Mouse (Mus musculus) kidney, postnatal 0 days (tissue): ENCODE measurements around the gene U2af1. TPM values are rescaled to one million over a fixed set of nuclear protein-coding genes. Genes with fewer than 3 reads are reported as not detected.

Source experiments
- ATAC-seq: fragments of 200-750 bp; cut with Nextera tagmentation; replicated peaks from 2 replicates; pipeline ENCODE4 v1.8.0; 2017; ENCODE audit warnings: low read depth, moderate number of reproducible peaks, moderate TSS enrichment, moderate library complexity; ENCODE audit not compliant: low FRiP score
- DNase-seq: peaks from one replicate; pipeline ENCODE4 v3.0.0-alpha.2; 2016; ENCODE audit warnings: low spot score
- H3K27ac ChIP-seq: fragments of 300-500 bp; sonication (generic); 2 replicates; pipeline ENCODE4 v1.5.1; 2014; ENCODE audit warnings: mild to moderate bottlenecking
- H3K27me3 ChIP-seq: fragments of 300-500 bp; sonication (generic); 2 replicates; pipeline ENCODE4 v1.6.1; 2014; ENCODE audit warnings: low read length, mixed read lengths; ENCODE audit not compliant: insufficient read depth
- H3K36me3 ChIP-seq: fragments of 300-500 bp; sonication (generic); 2 replicates; pipeline ENCODE4 v1.6.1; 2014; ENCODE audit warnings: low read length, mixed read lengths; ENCODE audit not compliant: insufficient read depth
- H3K4me1 ChIP-seq: fragments of 300-500 bp; sonication (generic); replicated peaks from 2 replicates; pipeline ENCODE4 v1.6.1; 2014; ENCODE audit warnings: antibody characterized with exemption, low read length, mixed read lengths; ENCODE audit not compliant: insufficient read depth
- H3K4me2 ChIP-seq: fragments of 300-500 bp; sonication (generic); 2 replicates; pipeline ENCODE4 v1.6.1; 2014; ENCODE audit warnings: mild to moderate bottlenecking, low read length, moderate library complexity, mixed read lengths
- H3K4me3 ChIP-seq: fragments of 300-500 bp; sonication (generic); replicated peaks from 2 replicates; pipeline ENCODE4 v1.5.1; 2014; ENCODE audit warnings: low read depth, low read length
- H3K9ac ChIP-seq: fragments of 300-500 bp; sonication (generic); 2 replicates; pipeline ENCODE4 v1.6.1; 2014; ENCODE audit warnings: low read depth, low read length
- H3K9me3 ChIP-seq: fragments of 300-500 bp; sonication (generic); replicated peaks from 2 replicates; pipeline ENCODE4 v1.6.1; 2016; ENCODE audit warnings: low read length, inconsistent platforms, mixed read lengths
- CTCF ChIP-seq: IDR thresholded peaks from 2 replicates; pipeline ENCODE4 v1.5.1; 2016; ENCODE audit warnings: antibody characterized with exemption, low read depth, mild to moderate bottlenecking, moderate library complexity
- WGBS: fragments of 180-500 bp; shearing (Covaris S2); extraction: QIAGEN DNeasy Blood & Tissue Kit; methylation state at CpG from one replicate; pipeline ENCODE4 v1.1.7; 2014; 5-methylcytosine and 5-hydroxymethylcytosine counted together
- polyA plus RNA-seq: library from polyadenylated mRNA; unstranded; fragments of >200 nt; fragmentation: Nextera tagmentation; extraction: Ambion mirVana; gene quantifications from 2 replicates; pipeline ENCODE4 v1.2.1, GENCODE M21; 2015

U2af1 gene
- polyA plus RNA-seq, 1 experiment from 2014 or later, result 238 TPM

- H3K4me3 ChIP-seq, result no peak overlapping the region
- ATAC-seq (peak; percentile 26), DNase-seq (peak; percentile 96)
- no peaks in the 10 kb centered on the region for H3K36me3 ChIP-seq
- H3K9ac ChIP-seq, result 0 out of 2 replicates have a peak overlapping the region, but pooled peaks have one; percentile 39
- peaks cover 11% of the 10 kb centered on the region for H3K4me1 ChIP-seq
- peak overlapping the region; percentile 81 for H3K27ac ChIP-seq
- TF ChIP-seq CTCF, result peak; percentile 99
- 9% methylated on average over 17 of the region's 17 CpGs for WGBS
- H3K27me3 ChIP-seq, result no peaks in the 10 kb centered on the region
- H3K9me3 ChIP-seq, result no peaks in the 10 kb centered on the region
- H3K4me2 ChIP-seq, result 0 out of 2 replicates have a peak overlapping the region, but pooled peaks have one; percentile 16
These were observed 27.0 kb upstream of the U2af1 start for GRCm38 (mm10) chr17:31685514-31686224.

DNA sequence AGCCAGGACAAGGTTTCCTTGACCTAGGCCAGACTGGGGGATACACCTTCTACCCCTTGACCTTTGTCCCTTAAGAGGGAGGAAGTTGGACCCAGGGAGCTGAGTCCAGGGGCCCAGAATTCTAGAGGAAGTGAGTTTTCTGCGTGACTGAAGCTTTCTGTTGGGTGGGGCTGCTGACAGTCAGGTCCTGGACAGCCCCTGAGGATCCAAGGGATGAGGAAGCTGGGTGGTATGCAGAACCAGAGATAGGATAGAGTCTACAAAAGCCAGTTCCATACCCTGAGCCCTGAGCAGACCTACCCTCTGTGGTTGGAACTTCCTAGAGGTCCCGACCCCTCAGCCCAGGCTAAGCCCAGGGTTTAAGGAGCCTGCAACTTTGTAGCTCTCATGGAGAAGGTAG, 21.8 kb upstream of the U2af1 start:
- no peak overlapping the region for H3K9ac ChIP-seq
- DNase-seq, result no peak
- WGBS, result 64% methylated on average over 2 of the region's 2 CpGs
- no peaks in the 10 kb centered on the region for H3K9me3 ChIP-seq
- TF ChIP-seq CTCF, result no peak
- no peaks in the 10 kb centered on the region for H3K36me3 ChIP-seq
- H3K27me3 ChIP-seq, result no peaks in the 10 kb centered on the region
- H3K4me2 ChIP-seq, result no peak overlapping the region
- no peaks in the 10 kb centered on the region for H3K4me1 ChIP-seq
- no peak for ATAC-seq
- H3K4me3 ChIP-seq, result no peak overlapping the region
- no peak overlapping the region for H3K27ac ChIP-seq

DNA sequence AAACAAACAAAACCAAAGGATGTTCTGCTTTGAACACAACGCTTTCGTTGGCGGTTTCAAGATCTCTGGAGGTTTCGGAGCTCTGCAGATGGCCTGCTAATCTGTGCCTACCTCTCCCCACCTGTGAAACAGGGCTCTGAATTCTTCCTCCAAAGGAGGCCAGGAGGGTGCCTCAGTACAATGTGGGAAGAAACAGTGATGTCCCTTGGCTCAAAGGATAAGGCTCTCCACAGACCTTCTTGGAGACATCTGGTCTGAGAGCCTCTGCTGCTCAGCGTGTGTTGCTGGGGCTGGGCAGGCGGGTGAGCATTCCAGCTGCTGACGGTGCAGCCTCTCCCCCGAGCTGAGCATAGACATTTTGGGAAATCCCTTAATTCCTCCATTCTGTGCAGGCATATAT, 18.8 kb upstream of the U2af1 start, which contains the start of gene Cryaa:
TSS of gene Cryaa (plus strand) at position 301 of the 400 bp plus-strand sequence.
- no peaks in the 10 kb centered on the region for H3K4me1 ChIP-seq
- 82% methylated on average over 8 of the region's 8 CpGs for WGBS
- H3K27ac ChIP-seq, result no peak within 1 kb of the TSS
- TF ChIP-seq CTCF, result no peak
- H3K4me3 ChIP-seq, result no peak within 1 kb of the TSS
- no peaks in the 10 kb centered on the region for H3K27me3 ChIP-seq
- no peak for DNase-seq
- no peak for ATAC-seq
- H3K36me3 ChIP-seq, result no peaks in the 10 kb centered on the region
- H3K9me3 ChIP-seq, result no peaks in the 10 kb centered on the region
- H3K4me2 ChIP-seq, result no peak within 1 kb of the TSS
- H3K9ac ChIP-seq, result no peak within 1 kb of the TSS

DNA sequence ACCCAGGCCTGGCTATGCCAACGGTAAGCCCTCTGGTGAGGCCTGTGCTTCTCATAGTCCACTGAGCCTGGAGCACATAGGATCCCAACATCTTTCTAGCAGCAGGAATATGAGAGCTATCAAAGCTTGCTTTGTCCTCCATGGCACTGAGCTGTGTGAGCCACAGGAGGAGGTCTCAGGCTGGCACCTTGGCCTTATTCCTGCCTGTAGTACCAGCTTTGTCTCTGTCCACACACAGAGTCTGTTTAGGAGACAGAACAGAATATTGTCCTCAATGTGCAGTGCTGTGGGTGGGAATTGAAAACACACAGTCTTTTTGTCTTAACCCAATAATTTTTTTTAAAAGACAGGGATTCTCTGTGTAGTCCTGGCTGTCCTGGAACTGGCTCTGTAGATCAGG, 15.7 kb upstream of the U2af1 start:
- Histone ChIP-seq H3K9ac (no peak overlapping the region), H3K4me3 (no peak overlapping the region), H3K36me3 (no peaks in the 10 kb centered on the region), H3K4me1 (no peaks in the 10 kb centered on the region), H3K9me3 (no peaks in the 10 kb centered on the region), H3K4me2 (no peak overlapping the region), H3K27me3 (no peaks in the 10 kb centered on the region), H3K27ac (no peak overlapping the region)
- ATAC-seq, result no peak
- 89% methylated on average over 1 of the region's 1 CpGs for WGBS
- DNase-seq, result no peak
- no peak for TF ChIP-seq CTCF

- Histone ChIP-seq H3K4me1 (no peaks in the 10 kb centered on the region), H3K4me3 (no peak overlapping the region), H3K9me3 (no peaks in the 10 kb centered on the region), H3K4me2 (no peak overlapping the region), H3K27me3 (no peaks in the 10 kb centered on the region), H3K36me3 (no peaks in the 10 kb centered on the region), H3K9ac (no peak overlapping the region), H3K27ac (no peak overlapping the region)
- ATAC-seq (no peak), DNase-seq (no peak)
- no peak for TF ChIP-seq CTCF
- WGBS, result 85% methylated on average over 12 of the region's 12 CpGs
These were observed 13.6 kb upstream of the U2af1 start for GRCm38 (mm10) chr17:31672279-31672678.

DNA sequence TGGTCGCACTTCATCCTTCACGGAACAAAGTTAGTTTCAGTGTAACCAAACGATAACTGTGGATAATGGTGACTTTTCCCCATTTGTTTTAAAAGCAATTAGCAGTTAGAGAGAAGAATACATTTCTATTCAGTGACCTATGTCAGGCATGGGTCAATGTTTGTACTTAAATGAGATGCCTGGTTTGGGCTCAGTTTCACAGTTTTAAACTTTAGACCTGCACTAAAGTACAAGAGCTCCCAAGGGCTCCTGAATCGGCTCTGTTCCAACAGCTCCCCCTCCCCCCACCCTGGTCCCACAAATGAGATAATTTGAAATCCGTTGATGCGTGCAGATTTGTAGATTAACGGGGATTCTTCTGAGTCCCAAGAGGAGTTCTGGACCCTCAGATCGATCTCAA, 13.0 kb upstream of the U2af1 start:
- Histone ChIP-seq H3K4me3 (no peak overlapping the region), H3K36me3 (no peaks in the 10 kb centered on the region), H3K4me2 (no peak overlapping the region), H3K27ac (no peak overlapping the region), H3K27me3 (no peaks in the 10 kb centered on the region), H3K9ac (no peak overlapping the region), H3K9me3 (no peaks in the 10 kb centered on the region), H3K4me1 (no peaks in the 10 kb centered on the region)
- DNase-seq (no peak), ATAC-seq (no peak)
- no peak for TF ChIP-seq CTCF
- 50% methylated on average over 8 of the region's 8 CpGs for WGBS

- Histone ChIP-seq H3K36me3 (no peaks in the 10 kb centered on the region), H3K9me3 (no peaks in the 10 kb centered on the region), H3K9ac (no peak overlapping the region), H3K4me1 (no peaks in the 10 kb centered on the region), H3K27ac (no peak overlapping the region), H3K27me3 (no peaks in the 10 kb centered on the region), H3K4me2 (no peak overlapping the region), H3K4me3 (no peak overlapping the region)
- ATAC-seq, result no peak
- 53% methylated on average over 11 of the region's 11 CpGs for WGBS
- no peak for TF ChIP-seq CTCF
- no peak for DNase-seq
These were observed 11.5 kb upstream of the U2af1 start for GRCm38 (mm10) chr17:31670163-31670562.
